Mouse (Mus musculus) heart, embryonic 15.5 days (tissue): ENCODE data around the gene Hba-x. TPM values are rescaled to one million over a fixed set of nuclear protein-coding genes. Genes with fewer than 3 reads are reported as not detected.
"Not testable (repeated sequence)": the region's sequence is repeated elsewhere in the genome, so short reads cannot be mapped to it uniquely, and the experiment has no call there.

Experiments
- ATAC-seq: fragments of 200-750 bp; cut with Nextera tagmentation; replicated peaks from 2 replicates; pipeline ENCODE4 v1.8.0; 2017; ENCODE audit warnings: low read depth, moderate TSS enrichment; ENCODE audit not compliant: insufficient number of reproducible peaks, insufficient read depth, low FRiP score
- H3K27ac ChIP-seq: fragments of 300-500 bp; sonication (generic); 2 replicates; pipeline ENCODE4 v1.5.1; 2015; ENCODE audit warnings: mild to moderate bottlenecking, inconsistent platforms
- H3K27me3 ChIP-seq: fragments of 300-500 bp; sonication (generic); 2 replicates; pipeline ENCODE4 v1.6.1; 2015; ENCODE audit warnings: inconsistent platforms
- H3K36me3 ChIP-seq: fragments of 300-500 bp; sonication (generic); 2 replicates; pipeline ENCODE4 v1.6.1; 2015; ENCODE audit warnings: mild to moderate bottlenecking, inconsistent platforms
- H3K4me1 ChIP-seq: fragments of 300-500 bp; sonication (generic); replicated peaks from 2 replicates; pipeline ENCODE4 v1.6.1; 2015; ENCODE audit warnings: inconsistent platforms
- H3K4me2 ChIP-seq: fragments of 300-500 bp; sonication (generic); 2 replicates; pipeline ENCODE4 v1.6.1; 2015; ENCODE audit warnings: inconsistent platforms, mild to moderate bottlenecking, moderate library complexity
- H3K4me3 ChIP-seq: fragments of 300-500 bp; sonication (generic); 2 replicates; pipeline ENCODE4 v1.5.1; 2015; ENCODE audit warnings: mild to moderate bottlenecking, inconsistent platforms
- H3K9ac ChIP-seq: fragments of 300-500 bp; sonication (generic); 2 replicates; pipeline ENCODE4 v1.6.1; 2015; ENCODE audit warnings: mild to moderate bottlenecking, inconsistent platforms
- H3K9me3 ChIP-seq: fragments of 300-500 bp; sonication (generic); replicated peaks from 2 replicates; pipeline ENCODE4 v1.6.1; 2016; ENCODE audit warnings: inconsistent platforms
- WGBS: fragments of 180-500 bp; shearing (Covaris S2); methylation state at CpG from one replicate; pipeline ENCODE4 v1.1.7; 2015; ENCODE audit warnings: mixed read lengths; 5-methylcytosine and 5-hydroxymethylcytosine counted together
- polyA plus RNA-seq: library from polyadenylated mRNA; unstranded; fragments of >200 nt; fragmentation: Nextera tagmentation; extraction: Ambion mirVana; gene quantifications from 2 replicates; pipeline ENCODE4 v1.2.1, GENCODE M21; 2015

Hba-x gene
- polyA plus RNA-seq, 1 experiment from 2014 or later = 195 TPM

- 18% methylated on average over 31 of the region's 33 CpGs for WGBS
- not testable (repeated sequence) for H3K27ac ChIP-seq
These were observed 10.7 kb downstream of the Hba-x start, which contains the start of gene Hbq1b for GRCm38 (mm10) chr11:32286695-32287492. Gene Hbq1b, plus strand, starts transcription at chr11:32286965.

GRCm38 (mm10) chr11:32287493-32287825 lies 11.3 kb downstream of the Hba-x start:
- Histone ChIP-seq H3K36me3 (no peaks in the 10 kb centered on the region), H3K27ac (no peak overlapping the region), H3K4me1 (no peaks in the 10 kb centered on the region), H3K9ac (no peak overlapping the region), H3K9me3 (no peaks in the 10 kb centered on the region), H3K4me3 (no peak overlapping the region), H3K27me3 (peaks cover 19% of the 10 kb centered on the region), H3K4me2 (no peak overlapping the region; the same call in 1 of the 2 replicates)
- ATAC-seq = no peak; the same call in 1 of the 2 replicates
- whole genome bisulfite sequencing = 59% methylated on average over 9 of the region's 9 CpGs

More at GRCm38 (mm10) chr11:32286695-32287492, 10.7 kb downstream of the Hba-x start, which contains the start of gene Hbq1b:
- peak within 1 kb of the TSS; percentile 35 for H3K4me3 ChIP-seq
- not testable (repeated sequence) for H3K36me3 ChIP-seq, H3K9ac ChIP-seq, H3K9me3 ChIP-seq, H3K4me1 ChIP-seq
- H3K27me3 ChIP-seq = peaks cover 19% of the 10 kb centered on the region
- H3K4me2 ChIP-seq = peak within 1 kb of the TSS; percentile 58
- ATAC-seq = peak; percentile 50; the same call in 1 of the 2 replicates

GRCm38 (mm10) chr11:32292819-32293218 lies 16.6 kb downstream of the Hba-x start:
- 65% methylated on average over 4 of the region's 4 CpGs for WGBS
- H3K9me3 ChIP-seq, H3K27ac ChIP-seq, H3K4me1 ChIP-seq, ATAC-seq, H3K4me2 ChIP-seq, H3K36me3 ChIP-seq, H3K4me3 ChIP-seq, H3K27me3 ChIP-seq, H3K9ac ChIP-seq: not testable (repeated sequence)

- not testable (repeated sequence) for H3K9ac ChIP-seq, H3K4me2 ChIP-seq, ATAC-seq, H3K4me3 ChIP-seq, H3K27ac ChIP-seq, H3K4me1 ChIP-seq, H3K36me3 ChIP-seq, H3K27me3 ChIP-seq, H3K9me3 ChIP-seq
- 50% methylated on average over 3 of the region's 3 CpGs for WGBS
These were observed 17.3 kb downstream of the Hba-x start for GRCm38 (mm10) chr11:32293479-32293878.

GRCm38 (mm10) chr11:32296203-32296602 lies 20.0 kb downstream of the Hba-x start, which contains the start of gene Hba-a2:
Gene Hba-a2, plus strand, starts transcription at chr11:32296489.
- H3K4me1 ChIP-seq, H3K27me3 ChIP-seq, H3K9ac ChIP-seq, H3K36me3 ChIP-seq, H3K4me2 ChIP-seq, H3K4me3 ChIP-seq, ATAC-seq, H3K27ac ChIP-seq, H3K9me3 ChIP-seq: not testable (repeated sequence)
- no CpG with 5 or more reads among the region's 4 CpGs for WGBS

GRCm38 (mm10) chr11:32297417-32297816 lies 21.2 kb downstream of the Hba-x start:
- H3K27ac ChIP-seq, H3K9ac ChIP-seq, H3K36me3 ChIP-seq, H3K4me3 ChIP-seq, ATAC-seq, H3K4me1 ChIP-seq, H3K9me3 ChIP-seq, H3K4me2 ChIP-seq: not testable (repeated sequence)
- peaks cover 21% of the 10 kb centered on the region for H3K27me3 ChIP-seq
- WGBS = 8% methylated on average over 2 of the region's 2 CpGs

- Histone ChIP-seq H3K9ac (no peak overlapping the region), H3K27ac (no peak overlapping the region), H3K27me3 (peaks cover 21% of the 10 kb centered on the region), H3K4me2 (no peak overlapping the region), H3K9me3 (no peaks in the 10 kb centered on the region), H3K36me3 (no peaks in the 10 kb centered on the region), H3K4me1 (0 out of 2 replicates have a peak, but pooled peaks cover 2% of the 10 kb centered on the region), H3K4me3 (no peak overlapping the region)
- 95% methylated on average over 1 of the region's 1 CpGs for WGBS
- no peak for ATAC-seq
These were observed 21.8 kb downstream of the Hba-x start for GRCm38 (mm10) chr11:32297866-32298531.

GRCm38 (mm10) chr11:32298532-32298918 lies 22.3 kb downstream of the Hba-x start:
- H3K36me3 ChIP-seq = no peaks in the 10 kb centered on the region
- ATAC-seq = no peak
- peaks cover 21% of the 10 kb centered on the region for H3K27me3 ChIP-seq

GRCm38 (mm10) chr11:32299865-32300264 lies 23.7 kb downstream of the Hba-x start, which contains the start of gene Hbq1a:
Gene Hbq1a, plus strand, starts transcription at chr11:32300069.
- not testable (repeated sequence) for H3K9me3 ChIP-seq, H3K36me3 ChIP-seq, H3K27ac ChIP-seq, ATAC-seq, H3K4me3 ChIP-seq, H3K9ac ChIP-seq, H3K4me1 ChIP-seq
- WGBS = 7% methylated on average over 16 of the region's 16 CpGs
- Histone ChIP-seq H3K4me2 (peak within 1 kb of the TSS; percentile 44), H3K27me3 (peaks cover 21% of the 10 kb centered on the region)

More at GRCm38 (mm10) chr11:32298532-32298918, 22.3 kb downstream of the Hba-x start:
- Histone ChIP-seq H3K27ac (no peak overlapping the region), H3K4me2 (no peak overlapping the region), H3K9me3 (no peaks in the 10 kb centered on the region), H3K4me3 (no peak overlapping the region), H3K4me1 (0 out of 2 replicates have a peak, but pooled peaks cover 2% of the 10 kb centered on the region), H3K9ac (no peak overlapping the region)
- 91% methylated on average over 2 of the region's 2 CpGs for WGBS

- Histone ChIP-seq H3K27me3 (peaks cover 21% of the 10 kb centered on the region), H3K9me3 (no peaks in the 10 kb centered on the region), H3K4me1 (0 out of 2 replicates have a peak, but pooled peaks cover 2% of the 10 kb centered on the region), H3K36me3 (no peaks in the 10 kb centered on the region), H3K27ac (no peak overlapping the region), H3K4me2 (peak overlapping the region; percentile 44), H3K9ac (no peak overlapping the region), H3K4me3 (no peak overlapping the region; the same call in 1 of the 2 replicates)
- no peak for ATAC-seq
- WGBS = 47% methylated on average over 15 of the region's 17 CpGs
These were observed 24.4 kb downstream of the Hba-x start for GRCm38 (mm10) chr11:32300279-32301267.
